Mouse (Mus musculus) erythroid progenitor cell, adult 5-6 weeks (primary cell): ENCODE measurements around the gene Arl15. TPM values are rescaled to one million over a fixed set of nuclear protein-coding genes. Genes with fewer than 3 reads are reported as not detected.

ENCODE experiments used
- ATAC-seq: replicated peaks from 2 replicates; pipeline ENCODE4 v1.8.0; 2016; ENCODE audit warnings: moderate number of reproducible peaks, mild to moderate bottlenecking, moderate TSS enrichment, inconsistent platforms; ENCODE audit not compliant: poor library complexity, low FRiP score, severe bottlenecking
- total RNA-seq, 2 experiments: library from RNA; stranded (forward) in 1 of 2; stranded (reverse) in 1 of 2; fragments of 150-400 nt in 1 of 2; fragments of 186-747, 209-891 nt in 1 of 2; gene quantifications; 2 replicates each; pipeline versions ENCODE4 v1.2.3 to v1.2.4; 2015 to 2017; ENCODE audit warnings: low replicate concordance in 2 of 2

The Arl15 gene
- total RNA-seq, 2 experiments from 2014 or later = 10.5 to 23.5 TPM

DNA sequence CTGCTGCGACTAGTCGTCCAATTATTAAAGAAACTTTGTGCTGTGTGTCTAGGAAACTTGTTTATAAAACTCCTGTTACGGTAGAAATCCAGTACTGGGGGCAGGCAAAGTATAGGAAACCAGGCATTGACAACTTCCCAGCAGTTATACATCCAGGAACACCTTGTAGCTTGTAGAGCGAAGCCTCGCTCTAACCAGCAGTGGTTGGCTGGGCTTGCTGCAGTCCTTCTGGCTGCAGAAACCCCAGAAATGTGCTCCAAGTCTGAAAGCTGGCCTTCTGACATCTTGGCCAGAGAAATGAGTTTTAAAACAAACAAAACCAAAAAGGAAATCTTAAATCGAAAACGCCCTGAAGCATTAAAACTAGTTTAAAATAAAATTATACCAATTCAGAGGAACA is 229.2 kb downstream of the Arl15 start:
- ATAC-seq = no peak

DNA sequence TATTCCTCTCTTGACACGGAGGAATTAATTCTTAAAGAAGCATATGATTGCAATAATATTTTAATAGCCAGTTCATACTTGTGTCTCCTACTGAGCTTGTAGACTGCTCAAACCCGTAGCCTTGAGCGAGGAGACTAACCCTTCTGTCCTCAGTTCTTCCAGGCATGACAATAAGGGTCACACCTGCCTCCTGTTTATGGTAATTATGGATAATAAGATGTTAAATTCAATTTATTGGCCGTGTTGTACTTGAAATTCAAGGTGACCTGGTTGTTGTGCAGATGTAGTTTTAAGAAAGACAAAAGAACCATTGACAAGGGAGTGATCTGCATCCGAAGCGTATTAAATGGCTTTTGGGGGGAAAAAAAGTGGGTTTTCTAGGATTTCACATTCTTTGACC is 232.0 kb downstream of the Arl15 start:
- ATAC-seq = no peak

DNA sequence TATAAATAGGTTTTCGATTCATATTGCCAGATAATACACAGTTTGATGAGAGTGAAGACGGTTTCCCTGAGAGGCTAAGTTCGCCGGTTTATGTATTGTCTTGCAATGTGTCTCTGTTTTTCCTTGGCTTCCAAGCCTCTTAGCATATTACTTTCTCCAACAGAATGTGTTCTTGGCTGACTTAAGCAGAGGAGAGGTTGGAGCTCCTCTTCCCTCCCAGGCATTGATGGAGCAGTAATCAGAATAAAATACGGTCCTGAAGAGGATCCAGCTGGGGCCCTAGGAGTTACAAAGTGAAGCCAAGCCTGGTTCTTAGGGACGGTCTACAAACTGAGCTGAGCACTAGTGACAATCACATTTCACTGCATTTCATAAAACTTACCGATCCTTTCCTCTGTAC is 232.4 kb downstream of the Arl15 start:
- ATAC-seq = no peak

GRCm38 (mm10) chr13:114048071-114048470 is 253.8 kb downstream of the Arl15 start:
- no peak for ATAC-seq

DNA sequence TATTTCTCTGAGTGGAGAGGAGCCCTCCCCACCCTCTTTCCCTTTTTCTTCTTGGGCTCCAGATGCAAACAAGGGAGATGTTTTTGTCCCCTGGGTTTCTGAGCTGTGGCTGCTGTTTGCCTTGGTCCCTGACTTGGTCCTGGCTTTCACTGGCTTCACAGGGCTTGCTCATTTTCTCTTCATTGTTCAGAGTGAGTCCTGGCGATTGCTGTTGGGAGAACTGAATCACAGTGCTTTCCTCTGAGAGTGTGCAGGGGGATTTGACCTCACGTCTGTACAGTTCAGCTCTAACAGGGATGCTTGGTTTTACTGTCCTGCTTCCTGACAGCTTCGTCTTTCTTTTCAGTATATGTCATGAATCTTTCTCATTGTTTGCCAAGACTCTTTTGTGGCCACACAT is 254.4 kb downstream of the Arl15 start:
- no peak for ATAC-seq

DNA sequence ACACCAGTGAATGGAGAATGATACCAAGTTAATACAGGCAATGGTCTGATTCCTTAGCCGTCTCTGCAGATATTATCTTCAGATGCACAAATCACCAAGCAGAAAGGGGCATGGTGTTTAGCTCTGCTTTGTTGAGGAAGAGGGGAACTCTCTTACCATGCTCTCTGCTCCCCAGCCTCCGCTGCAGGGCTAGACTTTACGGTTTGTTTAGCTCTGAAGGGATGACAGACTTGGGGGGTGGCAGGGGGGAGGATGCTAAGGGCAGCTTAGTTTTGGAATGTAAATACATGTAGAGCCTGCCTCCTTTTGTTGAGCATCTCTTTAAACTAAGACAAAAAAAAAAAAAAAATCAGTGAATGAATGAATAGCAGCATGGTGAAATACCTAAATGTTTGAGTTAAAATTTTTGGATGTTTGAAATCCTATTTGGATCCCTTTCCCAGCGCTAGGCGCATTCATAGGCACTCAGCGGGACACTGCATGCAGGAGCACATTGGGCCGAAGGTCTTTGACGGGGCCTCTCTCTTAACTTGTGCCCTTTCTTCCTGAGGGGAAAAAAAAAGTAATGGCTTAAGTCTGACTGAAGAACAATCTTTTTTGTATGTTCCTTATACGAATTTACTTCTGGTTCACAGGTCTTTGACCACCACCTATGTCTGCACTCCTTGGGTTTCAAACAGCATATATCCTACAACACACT is 257.0 kb downstream of the Arl15 start:
- ATAC-seq = no peak

DNA sequence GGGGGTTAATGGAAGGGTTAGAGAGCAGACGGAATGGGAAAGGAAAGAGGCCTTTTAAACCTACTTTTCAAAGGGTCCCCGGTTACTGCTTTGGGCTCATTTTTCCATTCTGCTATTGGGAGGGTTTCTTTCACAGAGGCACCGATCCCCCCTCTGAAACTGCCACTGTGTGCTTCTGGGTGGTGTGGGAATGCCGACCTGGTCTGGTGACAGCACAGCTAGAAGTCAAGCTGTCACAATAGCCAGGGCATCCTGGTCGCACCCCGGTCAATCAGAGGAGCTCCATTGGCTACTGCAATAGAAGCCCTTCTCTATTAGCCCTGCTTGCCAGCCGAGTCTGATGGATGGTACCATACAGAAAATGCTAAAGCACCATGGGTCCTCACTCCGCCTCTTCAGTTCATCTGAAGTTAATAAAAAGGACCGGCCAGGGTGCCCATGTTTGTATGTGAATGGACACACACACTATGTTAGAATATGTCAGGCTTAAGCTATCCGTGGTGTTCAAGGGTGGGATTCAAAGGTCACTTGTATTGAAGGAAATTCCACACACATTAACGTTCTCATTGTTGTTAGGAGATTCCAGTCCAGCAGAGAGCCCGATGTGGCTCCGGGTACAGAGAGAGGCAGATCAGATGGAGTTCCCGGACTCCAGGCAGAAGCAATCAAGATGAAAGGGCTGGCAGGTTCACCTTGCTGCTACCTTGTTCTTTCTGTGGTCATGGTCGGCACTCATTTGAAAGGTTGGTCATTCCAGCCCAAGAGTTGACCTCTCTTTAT is 258.3 kb downstream of the Arl15 start:
- ATAC-seq = no peak

GRCm38 (mm10) chr13:114053261-114053660 is 259.0 kb downstream of the Arl15 start:
- no peak for ATAC-seq

DNA sequence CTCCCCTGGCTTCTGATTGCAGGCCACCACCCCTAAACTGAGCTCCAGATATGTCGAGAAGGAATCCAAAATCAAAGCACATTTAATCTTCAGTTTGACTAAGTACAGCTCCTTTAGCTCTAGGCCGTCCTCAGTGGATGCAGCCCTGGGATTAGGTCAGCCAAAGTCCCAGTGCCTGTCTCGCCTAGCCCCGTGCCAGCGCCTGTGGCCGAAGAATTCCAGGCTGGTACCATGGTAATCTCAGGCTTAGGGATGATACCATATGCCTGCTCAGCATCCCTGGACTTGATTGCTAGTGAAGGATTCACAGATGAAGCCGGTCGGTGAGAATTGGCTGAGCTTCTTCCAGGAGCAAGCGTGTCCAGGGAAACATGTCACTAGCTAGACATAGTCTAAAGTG is 261.4 kb downstream of the Arl15 start:
- ATAC-seq = no peak

GRCm38 (mm10) chr13:114060258-114060657 is 266.0 kb downstream of the Arl15 start:
- ATAC-seq = no peak

- no peak for ATAC-seq
These were observed 266.9 kb downstream of the Arl15 start for GRCm38 (mm10) chr13:114061234-114061633.

GRCm38 (mm10) chr13:114064069-114064468 is 269.8 kb downstream of the Arl15 start:
- no peak for ATAC-seq

- ATAC-seq = no peak
These were observed 270.7 kb downstream of the Arl15 start for GRCm38 (mm10) chr13:114065012-114065411.

DNA sequence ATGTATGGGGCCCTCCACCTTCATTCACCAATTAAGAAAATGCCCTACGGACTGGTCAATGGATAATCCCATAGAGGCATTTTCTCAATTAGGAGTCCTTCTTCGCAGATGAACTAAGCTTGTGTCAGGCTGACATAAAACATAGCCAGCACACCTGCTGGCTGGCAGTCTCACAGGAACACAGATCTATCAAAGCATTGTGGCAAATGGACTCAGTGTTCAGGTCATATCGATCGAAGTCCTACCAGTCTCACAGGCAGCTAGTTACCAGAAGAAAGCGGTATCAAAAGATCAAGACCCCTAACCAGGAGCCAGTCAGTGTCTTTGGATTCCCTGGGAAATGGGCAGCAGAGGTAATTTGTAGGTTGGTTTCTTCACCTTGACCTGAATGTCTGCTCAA is 274.1 kb downstream of the Arl15 start:
- no peak for ATAC-seq

DNA sequence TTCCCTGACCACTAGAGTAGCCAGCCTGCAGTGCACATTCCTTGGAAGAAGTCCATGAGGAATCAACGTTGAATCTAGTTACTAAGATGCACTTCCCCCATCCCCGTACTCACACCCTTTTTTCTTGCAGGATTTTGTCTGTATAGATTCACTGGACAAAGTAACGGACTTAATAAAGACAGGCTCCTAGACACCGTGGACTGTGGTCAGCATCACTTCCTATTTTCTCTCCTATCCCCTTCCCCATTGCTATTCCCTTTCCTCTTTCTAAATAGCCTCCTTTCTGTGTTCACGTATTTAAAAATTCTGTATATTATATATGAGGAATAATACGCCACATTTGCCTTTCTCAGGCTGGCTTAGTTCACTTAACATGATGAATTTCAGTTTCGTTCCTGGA is 277.1 kb downstream of the Arl15 start:
- ATAC-seq = no peak

GRCm38 (mm10) chr13:114074471-114074870 is 280.2 kb downstream of the Arl15 start:
- no peak for ATAC-seq

GRCm38 (mm10) chr13:114075724-114076384 is 281.5 kb downstream of the Arl15 start:
- ATAC-seq = no peak

- ATAC-seq = no peak
These were observed 282.9 kb downstream of the Arl15 start for GRCm38 (mm10) chr13:114077181-114077580.

- no peak for ATAC-seq
These were observed 283.4 kb downstream of the Arl15 start for GRCm38 (mm10) chr13:114077584-114078270.

DNA sequence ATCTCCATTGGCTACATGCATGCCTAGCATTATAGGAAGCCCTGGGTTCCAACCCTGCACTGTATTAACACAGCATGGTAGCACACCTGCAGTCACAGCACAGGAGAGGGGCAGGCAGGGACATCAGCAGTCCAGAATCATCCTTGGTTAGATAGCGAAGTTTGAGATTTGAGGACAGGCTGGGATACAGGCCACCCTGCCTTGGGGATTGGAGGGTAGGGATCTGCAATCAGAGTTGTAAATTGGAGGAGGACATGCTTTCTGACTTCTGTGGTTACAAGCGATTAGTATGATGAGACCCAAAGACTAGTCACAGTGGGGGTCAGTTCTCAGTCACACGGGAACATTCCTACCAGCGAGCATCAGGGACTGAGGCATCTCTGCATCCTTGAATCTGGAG is 284.5 kb downstream of the Arl15 start:
- ATAC-seq = no peak
